Mouse (Mus musculus): Measurements from ENCODE around the gene Col27a1. TPM values are rescaled to one million over a fixed set of nuclear protein-coding genes. Genes with fewer than 3 reads are reported as not detected.

The Col27a1 gene
- polyA plus RNA-seq, 1 experiment from 2014 or later: 25.8 TPM

DNA sequence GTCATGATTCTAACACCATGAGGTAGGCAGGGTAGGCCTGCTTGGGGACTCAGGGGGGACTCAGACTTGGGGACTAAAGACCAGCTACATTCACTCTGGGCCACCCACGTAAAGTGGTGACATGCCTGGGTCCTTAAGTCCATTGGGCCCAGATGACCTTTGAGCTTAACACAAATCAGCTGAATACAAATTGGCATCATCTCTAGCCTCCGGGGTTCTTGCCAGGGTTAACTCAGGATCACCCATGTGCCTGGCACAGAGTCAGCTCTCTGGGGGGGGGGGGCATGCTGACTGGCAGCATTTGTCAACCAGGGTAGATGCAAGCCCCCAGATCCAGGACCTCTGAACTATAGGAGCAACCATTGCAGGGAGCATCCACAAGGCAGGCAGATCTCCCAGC is 42.6 kb downstream of the Col27a1 start:
- Histone ChIP-seq H3K27me3 (ENCODE audit: insufficient read depth, low read length) (no peaks in the 10 kb centered on the region), H3K9ac (no peak overlapping the region), H3K27ac (ENCODE audit: low read depth) (no peak overlapping the region), H3K9me3 (ENCODE audit: low read depth, low read length) (no peaks in the 10 kb centered on the region), H3K4me3 (ENCODE audit: low read depth, low read length) (no peak overlapping the region), H3K4me2 (no peak overlapping the region), H3K4me1 (ENCODE audit: insufficient read depth) (no peaks in the 10 kb centered on the region), H3K36me3 (ENCODE audit: insufficient read depth) (peaks cover 73% of the 10 kb centered on the region)
- DNase-seq (no peak), ATAC-seq (ENCODE audit: insufficient read depth) (no peak)
- TF ChIP-seq CTCF (IDR thresholded peaks at IDR 0.05; ENCODE audit: low read depth): no peak
- WGBS: 72% methylated on average over 2 of the region's 2 CpGs

DNA sequence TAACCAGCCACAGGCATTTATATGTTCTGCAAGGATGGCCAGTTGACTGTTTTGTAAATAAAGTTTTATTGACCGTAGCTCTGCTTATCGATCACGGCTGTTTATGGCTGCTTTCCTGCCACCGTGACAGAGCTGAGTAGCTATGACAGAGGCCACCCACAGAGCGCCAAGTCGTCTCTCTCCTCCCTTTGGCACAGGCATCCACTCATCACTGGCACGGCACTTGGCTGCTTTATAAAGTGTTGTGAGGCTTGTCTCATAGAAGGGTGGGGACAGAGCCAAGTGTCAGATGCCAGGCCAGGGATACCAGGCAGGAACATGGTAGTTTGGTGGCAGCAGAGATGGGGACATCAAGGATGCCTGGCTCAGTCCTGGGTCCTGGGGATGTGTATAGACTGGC is 43.5 kb downstream of the Col27a1 start:
- no peak overlapping the region for H3K9ac ChIP-seq
- WGBS: 71% methylated on average over 7 of the region's 7 CpGs
- H3K4me2 ChIP-seq: no peak overlapping the region
- no peaks in the 10 kb centered on the region for H3K9me3 ChIP-seq (ENCODE audit: low read depth, low read length)
- no peak for TF ChIP-seq CTCF (IDR thresholded peaks at IDR 0.05; ENCODE audit: low read depth)
- peaks cover 76% of the 10 kb centered on the region for H3K36me3 ChIP-seq (ENCODE audit: insufficient read depth)
- no peaks in the 10 kb centered on the region for H3K27me3 ChIP-seq (ENCODE audit: insufficient read depth, low read length)
- no peaks in the 10 kb centered on the region for H3K4me1 ChIP-seq (ENCODE audit: insufficient read depth)
- ATAC-seq (ENCODE audit: insufficient read depth): no peak
- no peak overlapping the region for H3K27ac ChIP-seq (ENCODE audit: low read depth)
- H3K4me3 ChIP-seq (ENCODE audit: low read depth, low read length): no peak overlapping the region
- no peak for DNase-seq

DNA sequence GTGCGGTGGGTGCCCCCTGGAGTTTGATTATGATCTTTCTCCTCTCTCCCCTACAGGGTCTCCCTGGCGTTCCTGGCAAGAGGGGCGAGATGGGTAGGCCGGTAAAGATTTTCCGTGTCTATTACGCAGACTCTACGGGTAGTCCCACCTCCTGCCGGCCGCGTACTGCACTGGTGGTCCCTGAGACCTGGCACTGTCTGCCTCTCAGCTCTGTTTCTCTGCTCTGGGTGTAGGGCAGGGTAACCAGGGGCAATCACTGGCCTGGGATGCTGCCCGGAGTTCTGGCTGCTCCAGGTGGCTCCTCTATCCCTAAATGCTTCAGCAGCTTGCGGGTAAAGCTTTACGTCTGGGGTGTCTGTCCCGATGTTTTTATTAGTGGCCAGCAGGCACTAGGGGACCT is 44.3 kb downstream of the Col27a1 start:
- peaks cover 75% of the 10 kb centered on the region for H3K36me3 ChIP-seq (ENCODE audit: insufficient read depth)
- WGBS: 85% methylated on average over 14 of the region's 14 CpGs
- H3K9me3 ChIP-seq (ENCODE audit: low read depth, low read length): no peaks in the 10 kb centered on the region
- H3K27ac ChIP-seq (ENCODE audit: low read depth): no peak overlapping the region
- no peaks in the 10 kb centered on the region for H3K27me3 ChIP-seq (ENCODE audit: insufficient read depth, low read length)
- TF ChIP-seq CTCF (IDR thresholded peaks at IDR 0.05; ENCODE audit: low read depth): no peak
- H3K4me3 ChIP-seq (ENCODE audit: low read depth, low read length): no peak overlapping the region
- H3K4me1 ChIP-seq (ENCODE audit: insufficient read depth): no peaks in the 10 kb centered on the region
- H3K4me2 ChIP-seq: no peak overlapping the region
- ATAC-seq (ENCODE audit: insufficient read depth): no peak
- H3K9ac ChIP-seq: no peak overlapping the region
- DNase-seq: no peak

DNA sequence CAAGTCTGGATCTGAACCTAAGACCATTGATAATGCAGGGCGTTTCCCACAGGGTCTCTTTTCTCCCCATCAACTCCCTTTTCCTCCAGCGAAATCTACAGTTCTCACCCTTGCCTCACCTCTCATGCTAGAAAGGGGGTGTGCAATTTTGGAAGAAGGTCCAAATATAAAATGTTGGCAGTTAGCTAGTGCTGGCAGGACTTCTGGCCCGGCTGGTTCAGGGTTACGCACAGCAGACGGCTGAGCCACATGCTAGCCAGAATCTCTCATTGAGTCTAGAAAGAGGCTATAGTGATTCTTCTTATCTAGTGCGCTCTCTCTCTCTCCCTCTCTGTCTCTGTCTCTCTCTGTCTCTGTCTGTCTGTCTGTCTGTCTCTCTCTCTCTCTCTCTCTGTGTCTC is 45.3 kb downstream of the Col27a1 start:
- TF ChIP-seq CTCF (IDR thresholded peaks at IDR 0.05; ENCODE audit: low read depth): no peak
- no peaks in the 10 kb centered on the region for H3K9me3 ChIP-seq (ENCODE audit: low read depth, low read length)
- no peak overlapping the region for H3K9ac ChIP-seq
- H3K27ac ChIP-seq (ENCODE audit: low read depth): no peak overlapping the region
- WGBS: 84% methylated on average over 6 of the region's 6 CpGs
- ATAC-seq (ENCODE audit: insufficient read depth): no peak
- DNase-seq: no peak
- H3K4me1 ChIP-seq (ENCODE audit: insufficient read depth): no peaks in the 10 kb centered on the region
- H3K27me3 ChIP-seq (ENCODE audit: insufficient read depth, low read length): no peaks in the 10 kb centered on the region
- no peak overlapping the region for H3K4me2 ChIP-seq
- no peak overlapping the region for H3K4me3 ChIP-seq (ENCODE audit: low read depth, low read length)
- H3K36me3 ChIP-seq (ENCODE audit: insufficient read depth): peaks cover 73% of the 10 kb centered on the region

DNA sequence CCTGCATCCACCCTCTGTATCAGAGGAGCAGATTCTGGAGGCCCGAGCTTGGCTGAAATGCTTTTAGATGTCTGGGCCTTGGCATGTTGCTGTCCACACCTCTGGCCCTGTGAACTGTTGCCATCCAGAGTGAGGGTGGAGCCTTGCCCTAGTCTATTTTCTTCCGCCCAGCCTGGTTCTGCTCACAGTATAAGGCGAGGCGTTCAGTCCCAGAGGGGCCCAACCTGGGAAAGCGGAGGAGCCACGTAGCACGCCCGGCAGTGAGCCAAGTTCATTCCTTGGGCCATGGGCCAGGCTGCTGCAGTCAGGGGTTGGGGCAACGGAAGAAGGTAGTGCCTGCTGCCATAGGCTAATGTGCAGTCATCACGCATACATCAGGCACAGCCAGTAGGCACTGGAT is 46.7 kb downstream of the Col27a1 start:
- Histone ChIP-seq H3K4me3 (ENCODE audit: low read depth, low read length) (no peak overlapping the region), H3K4me2 (no peak overlapping the region), H3K4me1 (ENCODE audit: insufficient read depth) (no peaks in the 10 kb centered on the region), H3K27ac (ENCODE audit: low read depth) (no peak overlapping the region), H3K27me3 (ENCODE audit: insufficient read depth, low read length) (no peaks in the 10 kb centered on the region), H3K9me3 (ENCODE audit: low read depth, low read length) (no peaks in the 10 kb centered on the region), H3K36me3 (ENCODE audit: insufficient read depth) (peaks cover 74% of the 10 kb centered on the region), H3K9ac (no peak overlapping the region)
- TF ChIP-seq CTCF (IDR thresholded peaks at IDR 0.05; ENCODE audit: low read depth): no peak
- ATAC-seq (ENCODE audit: insufficient read depth) (peak; percentile 45), DNase-seq (peak; percentile 36)
- 72% methylated on average over 10 of the region's 10 CpGs for WGBS

DNA sequence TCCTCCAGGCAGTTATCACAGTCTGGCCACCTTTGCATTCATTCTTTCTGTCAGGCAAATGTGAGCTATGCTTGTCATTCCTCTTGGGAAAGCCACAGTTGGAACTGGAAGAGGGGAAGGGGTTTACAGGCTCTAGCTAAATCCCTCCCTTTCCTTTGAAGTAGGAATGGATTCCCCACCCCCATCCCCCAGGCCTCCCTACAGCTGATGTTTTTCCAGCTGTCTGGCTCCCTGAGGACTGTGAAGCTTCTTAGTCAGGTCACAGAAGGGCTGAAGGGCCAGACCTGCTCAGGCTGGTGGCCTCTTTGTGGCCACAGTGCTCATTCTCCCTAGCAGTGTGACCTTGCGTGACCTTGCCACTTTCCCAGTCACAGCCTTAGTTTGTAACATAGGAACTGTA is 49.1 kb downstream of the Col27a1 start:
- no peaks in the 10 kb centered on the region for H3K27me3 ChIP-seq (ENCODE audit: insufficient read depth, low read length)
- DNase-seq (no peak), ATAC-seq (ENCODE audit: insufficient read depth) (peak; percentile 45; the same call in 1 of the 2 replicates)
- 71% methylated on average over 1 of the region's 1 CpGs for WGBS
- no peaks in the 10 kb centered on the region for H3K9me3 ChIP-seq (ENCODE audit: low read depth, low read length)
- no peak overlapping the region for H3K27ac ChIP-seq (ENCODE audit: low read depth)
- H3K4me3 ChIP-seq (ENCODE audit: low read depth, low read length): no peak overlapping the region
- no peak overlapping the region for H3K9ac ChIP-seq
- no peak overlapping the region for H3K4me2 ChIP-seq
- peaks cover 80% of the 10 kb centered on the region for H3K36me3 ChIP-seq (ENCODE audit: insufficient read depth)
- no peaks in the 10 kb centered on the region for H3K4me1 ChIP-seq (ENCODE audit: insufficient read depth)
- TF ChIP-seq CTCF (IDR thresholded peaks at IDR 0.05; ENCODE audit: low read depth): no peak

DNA sequence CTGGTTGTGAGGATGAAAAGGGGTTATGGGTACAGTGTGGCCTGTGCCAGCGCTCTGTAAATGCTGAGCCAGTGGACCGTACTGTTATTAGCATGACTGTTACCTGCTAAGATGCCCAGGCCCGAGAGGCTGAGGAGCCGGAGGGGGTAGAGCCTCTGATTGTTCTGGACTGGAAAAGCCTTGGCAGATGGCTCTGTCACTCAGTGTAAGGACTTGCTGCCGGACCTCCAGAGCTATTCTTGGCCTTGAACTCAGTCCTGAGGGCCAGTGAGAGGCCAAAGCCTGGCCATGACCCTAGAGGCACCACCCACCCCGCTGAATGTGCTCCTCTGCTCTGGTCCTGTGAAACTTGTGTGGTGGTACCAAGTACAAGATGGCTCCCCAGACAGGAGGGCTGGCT is 52.5 kb downstream of the Col27a1 start:
- Histone ChIP-seq H3K4me2 (no peak overlapping the region), H3K9ac (no peak overlapping the region), H3K9me3 (ENCODE audit: low read depth, low read length) (no peaks in the 10 kb centered on the region), H3K36me3 (ENCODE audit: insufficient read depth) (peaks cover 78% of the 10 kb centered on the region), H3K4me3 (ENCODE audit: low read depth, low read length) (no peak overlapping the region), H3K27me3 (ENCODE audit: insufficient read depth, low read length) (no peaks in the 10 kb centered on the region), H3K27ac (ENCODE audit: low read depth) (no peak overlapping the region), H3K4me1 (ENCODE audit: insufficient read depth) (no peaks in the 10 kb centered on the region)
- no peak for TF ChIP-seq CTCF (IDR thresholded peaks at IDR 0.05; ENCODE audit: low read depth)
- WGBS: 89% methylated on average over 6 of the region's 6 CpGs
- no peak for ATAC-seq (ENCODE audit: insufficient read depth)
- DNase-seq: no peak

DNA sequence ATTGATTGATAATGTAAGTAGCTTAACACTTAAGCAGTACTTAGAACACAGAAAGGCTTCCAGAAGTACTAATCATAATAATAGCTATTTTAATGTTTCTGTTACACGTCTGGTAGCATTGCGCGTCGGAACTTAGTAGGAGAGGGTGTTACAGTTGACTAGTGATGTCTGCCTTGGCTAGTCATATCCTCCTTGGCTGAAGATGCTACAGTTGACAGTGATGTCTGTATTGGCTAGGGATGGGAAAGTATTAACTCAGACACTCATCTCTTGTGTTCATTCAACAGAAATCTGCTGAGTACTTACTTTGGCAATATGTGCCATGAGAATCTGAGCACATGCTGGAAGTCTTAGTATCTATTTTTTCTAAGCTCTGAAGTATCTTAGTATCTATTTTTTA is 53.3 kb downstream of the Col27a1 start:
- Histone ChIP-seq H3K9ac (no peak overlapping the region), H3K27me3 (ENCODE audit: insufficient read depth, low read length) (no peaks in the 10 kb centered on the region), H3K4me3 (ENCODE audit: low read depth, low read length) (no peak overlapping the region), H3K4me2 (no peak overlapping the region), H3K27ac (ENCODE audit: low read depth) (no peak overlapping the region), H3K36me3 (ENCODE audit: insufficient read depth) (peaks cover 76% of the 10 kb centered on the region), H3K9me3 (ENCODE audit: low read depth, low read length) (no peaks in the 10 kb centered on the region), H3K4me1 (ENCODE audit: insufficient read depth) (no peaks in the 10 kb centered on the region)
- ATAC-seq (ENCODE audit: insufficient read depth) (no peak), DNase-seq (no peak)
- 93% methylated on average over 4 of the region's 4 CpGs for WGBS
- TF ChIP-seq CTCF (IDR thresholded peaks at IDR 0.05; ENCODE audit: low read depth): no peak
